Mouse (Mus musculus): ENCODE measurements around the gene Ms4a3.

DNA sequence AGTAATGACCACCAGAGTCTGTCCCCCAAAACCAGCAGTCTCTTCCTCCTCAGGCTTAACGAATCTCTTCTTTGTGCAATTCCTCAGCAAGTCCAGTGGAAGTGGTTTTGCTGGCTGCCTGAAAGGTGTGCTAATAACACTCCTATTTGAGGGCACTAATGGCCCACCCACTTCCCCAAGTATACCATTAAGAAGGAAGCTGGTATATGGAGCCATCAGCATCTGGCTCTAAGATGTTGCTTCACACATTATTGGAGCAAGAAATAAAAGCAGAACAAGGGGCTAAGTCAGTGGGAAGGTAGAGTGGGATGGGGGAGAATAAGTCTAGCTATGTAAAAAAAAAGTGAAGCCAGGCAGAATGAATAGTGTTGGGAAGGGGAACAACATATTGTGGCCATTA is at the start of gene Ms4a3:
- TF ChIP-seq ZC3H11A (IDR thresholded peaks at IDR 0.05; ENCODE audit: borderline replicate concordance, low read depth, low read length) = no peak
- TF ChIP-seq ZNF384 (IDR thresholded peaks at IDR 0.05; ENCODE audit: low read depth, low read length) = no peak
- TF ChIP-seq CHD2 (IDR thresholded peaks at IDR 0.05; ENCODE audit: low read depth, low read length) = no peak
- no peak for TF ChIP-seq HCFC1 (IDR thresholded peaks at IDR 0.05; ENCODE audit: borderline replicate concordance, insufficient read depth, low read length)
- TF ChIP-seq MAFK (IDR thresholded peaks at IDR 0.05; ENCODE audit: insufficient read depth, low read depth, low read length) = no peak

Measured in ES-E14 (cell line).